Mouse (Mus musculus) lung, postnatal 0 days (tissue): ENCODE data around the gene Pknox2.

ENCODE experiments used
- CTCF ChIP-seq: IDR thresholded peaks from 2 replicates; pipeline ENCODE4 v1.5.1; 2016; ENCODE audit warnings: antibody characterized with exemption, mild to moderate bottlenecking
- EP300 ChIP-seq: IDR thresholded peaks from 2 replicates; pipeline ENCODE4 v1.6.1; 2016; ENCODE audit warnings: antibody characterized with exemption, mild to moderate bottlenecking, control low read depth

DNA sequence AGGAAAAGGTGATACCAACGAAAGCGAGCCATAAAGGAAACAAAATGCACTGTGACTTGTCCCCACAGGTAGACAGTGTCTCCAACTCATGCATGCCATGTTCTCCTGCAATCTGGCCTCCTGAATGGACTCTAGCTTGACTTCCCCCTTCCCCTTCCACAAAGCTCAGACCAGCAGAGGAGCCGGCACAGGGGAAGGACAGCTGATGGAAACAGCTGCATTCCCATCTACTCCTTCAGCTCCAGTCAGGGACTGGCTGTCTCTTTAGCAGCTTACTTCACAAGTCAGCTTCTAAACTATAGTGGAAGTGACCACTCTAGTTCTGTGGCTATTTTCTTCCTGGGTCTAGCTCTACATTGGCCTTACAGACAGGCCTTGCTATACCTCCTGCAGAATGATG, 43.0 kb downstream of the Pknox2 start:
- no peak for TF ChIP-seq CTCF
- no peak for TF ChIP-seq EP300
